Mouse (Mus musculus) cerebral cortex, adult 2 months (tissue): ENCODE measurements around the gene Car11.

ENCODE experiments used
- WGBS: fragments of 180-500 bp; shearing (Covaris S2); methylation state at CpG from one replicate; pipeline ENCODE4 v1.1.7; 2018; 5-methylcytosine and 5-hydroxymethylcytosine counted together

Car11 gene

DNA sequence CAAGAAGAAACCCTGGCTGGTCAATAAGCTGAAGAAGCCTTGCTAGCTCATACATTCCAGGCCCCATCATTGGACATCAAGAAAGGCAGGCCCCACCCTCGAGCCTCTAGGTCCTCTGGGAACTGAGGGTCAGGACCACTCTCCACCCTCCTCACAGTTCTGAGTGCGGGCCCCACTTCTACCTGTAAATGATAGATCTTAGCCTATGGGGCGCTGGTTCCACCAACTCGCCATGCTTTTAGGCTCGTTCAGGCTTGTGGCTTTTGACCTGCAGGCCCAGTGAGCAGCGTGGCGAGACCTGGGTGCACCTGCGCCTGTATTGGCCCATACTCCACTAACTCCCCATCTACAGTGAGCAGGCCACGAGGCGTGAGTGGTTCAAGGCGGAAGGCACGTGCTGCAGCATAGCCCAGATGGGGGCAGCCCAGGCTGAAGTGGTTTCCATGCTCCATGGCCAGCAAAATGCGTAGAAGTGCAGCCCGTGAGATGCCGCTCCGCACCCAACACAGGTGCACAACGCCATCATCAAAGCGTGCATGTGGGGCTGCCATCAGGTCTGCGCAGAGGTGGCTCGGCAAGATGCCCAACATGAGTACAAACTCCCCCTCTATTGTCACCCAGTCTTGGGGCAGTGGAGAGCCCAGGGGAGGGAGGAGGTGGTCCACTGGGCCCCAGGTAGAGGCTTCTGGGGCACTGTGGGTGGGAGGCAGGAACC, 11.0 kb downstream of the Car11 start:
- 75% methylated on average over 20 of the region's 20 CpGs for WGBS

GRCm38 (mm10) chr7:45711316-45712021, 11.8 kb downstream of the Car11 start:
- 71% methylated on average over 24 of the region's 24 CpGs for WGBS

- 86% methylated on average over 21 of the region's 21 CpGs for WGBS
These were observed 12.5 kb downstream of the Car11 start for GRCm38 (mm10) chr7:45712022-45712757.

DNA sequence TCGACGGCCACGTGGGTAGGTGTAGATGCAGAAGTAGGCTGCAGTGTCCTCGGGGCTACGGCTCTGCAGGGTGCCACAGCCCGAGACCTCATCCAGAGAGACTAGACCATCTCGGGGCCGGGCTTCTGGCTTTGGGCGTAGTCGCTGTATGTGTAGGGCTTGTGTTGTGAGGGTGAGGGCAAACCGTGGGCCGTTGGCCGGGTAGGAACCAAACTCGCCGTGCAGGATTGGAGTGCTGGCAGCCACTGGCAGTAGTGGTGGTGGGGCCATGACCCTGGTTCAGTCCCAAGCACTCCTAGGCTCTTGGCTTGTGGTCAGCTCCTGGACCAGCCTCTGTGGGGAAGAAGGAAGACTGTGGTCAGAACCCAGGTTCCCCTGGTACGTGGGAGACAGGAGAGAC, 13.8 kb downstream of the Car11 start:
- 90% methylated on average over 16 of the region's 16 CpGs for WGBS

DNA sequence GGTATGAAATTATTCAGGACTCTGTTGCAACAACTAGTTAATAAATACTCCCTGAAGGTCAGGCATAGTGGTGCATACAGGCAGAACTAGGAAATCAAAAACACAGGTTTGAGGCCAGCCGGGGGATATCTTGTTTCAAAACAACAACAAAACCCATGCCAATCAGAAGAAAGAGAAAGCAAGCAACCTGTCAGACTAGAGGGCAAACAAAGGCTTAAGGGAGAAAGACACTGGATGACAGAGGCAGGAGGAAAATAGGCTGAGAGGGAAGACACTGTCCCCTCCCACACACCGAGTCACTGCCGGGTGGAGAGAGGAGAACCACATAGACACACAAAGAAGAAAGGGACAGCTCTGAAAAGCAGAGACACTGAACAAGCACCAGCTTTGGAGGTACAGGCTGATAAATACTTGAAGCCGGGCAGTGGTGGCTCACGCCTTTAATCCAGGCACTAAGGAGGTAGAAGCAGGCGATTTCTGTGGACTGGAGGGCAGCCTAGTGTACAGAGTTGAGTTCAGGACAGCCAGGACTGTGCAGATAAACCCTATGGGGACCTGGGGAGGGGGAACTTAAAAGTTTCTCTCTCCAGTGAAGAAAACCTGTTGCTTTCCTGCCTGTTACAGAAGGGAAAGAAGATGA, 14.4 kb downstream of the Car11 start:
- WGBS = 56% methylated on average over 6 of the region's 6 CpGs

GRCm38 (mm10) chr7:45714630-45715089, 15.0 kb downstream of the Car11 start:
- 8% methylated on average over 14 of the region's 14 CpGs for WGBS

DNA sequence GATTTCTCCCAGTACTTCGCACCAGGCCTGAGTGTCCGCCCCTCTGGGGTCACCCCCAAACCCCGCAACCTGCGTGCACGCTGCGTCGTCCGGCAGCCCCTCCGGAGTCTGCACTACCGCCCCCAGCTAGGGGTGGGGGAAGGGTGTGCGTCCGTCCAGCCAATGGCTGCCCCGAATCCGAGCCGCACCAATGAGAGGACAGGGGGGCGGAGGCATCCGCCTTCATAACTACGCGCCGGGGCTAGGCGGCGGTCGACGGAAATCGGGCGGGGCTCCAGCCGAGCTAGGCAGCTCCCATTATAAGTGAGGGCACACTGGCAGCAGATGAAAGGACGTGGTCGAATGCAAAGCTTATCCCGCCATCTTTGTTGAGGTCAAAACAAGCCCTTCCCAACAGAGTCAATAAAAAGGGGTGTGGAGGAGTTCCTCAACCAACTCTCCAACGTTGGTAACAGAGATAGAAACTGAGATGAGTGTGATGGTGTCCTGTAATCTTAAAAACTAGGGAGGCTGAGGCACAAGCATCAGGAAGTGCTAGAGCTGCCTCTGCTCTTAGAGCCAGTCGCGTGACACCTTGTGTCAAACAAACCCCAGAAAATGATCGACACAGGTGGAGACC, 15.6 kb downstream of the Car11 start, which contains the start of gene Rpl18:
Gene Rpl18, plus strand, starts transcription at position 368 of the 619 bp plus-strand sequence.
- 6% methylated on average over 34 of the region's 34 CpGs for WGBS

DNA sequence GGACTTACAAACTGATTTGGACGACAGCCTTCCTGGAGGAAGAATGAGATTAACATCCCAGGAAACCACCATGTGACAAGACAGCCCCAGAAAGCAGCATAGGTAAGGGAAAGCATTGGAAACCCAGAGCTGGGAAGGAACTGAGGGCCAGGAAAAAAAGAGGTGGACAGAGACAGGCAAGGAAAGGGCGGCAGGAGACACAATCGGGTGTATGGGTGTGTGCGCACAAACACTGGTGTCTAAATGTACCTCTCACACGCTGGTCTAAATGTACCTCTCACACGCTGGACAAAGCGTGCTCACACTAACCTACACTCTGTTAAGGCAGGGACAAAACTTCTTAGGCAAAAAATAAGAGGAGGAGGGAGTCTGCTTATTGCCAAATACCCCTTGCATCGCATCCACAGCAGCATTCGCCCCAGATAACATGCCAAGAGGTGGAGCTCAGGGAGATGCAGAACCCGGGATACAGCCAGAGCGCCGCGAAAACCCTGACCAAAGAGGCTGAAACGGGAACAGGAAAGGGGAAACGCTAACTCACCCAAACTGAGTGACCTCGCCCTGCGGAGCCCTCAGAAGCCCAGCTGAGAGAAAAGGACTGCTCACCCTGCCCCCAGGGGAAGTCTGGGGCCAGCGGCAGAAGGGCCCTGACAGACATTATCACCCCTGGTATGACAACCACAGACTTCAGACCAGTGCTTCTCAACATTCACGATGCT, 16.3 kb downstream of the Car11 start:
- 77% methylated on average over 19 of the region's 19 CpGs for WGBS

DNA sequence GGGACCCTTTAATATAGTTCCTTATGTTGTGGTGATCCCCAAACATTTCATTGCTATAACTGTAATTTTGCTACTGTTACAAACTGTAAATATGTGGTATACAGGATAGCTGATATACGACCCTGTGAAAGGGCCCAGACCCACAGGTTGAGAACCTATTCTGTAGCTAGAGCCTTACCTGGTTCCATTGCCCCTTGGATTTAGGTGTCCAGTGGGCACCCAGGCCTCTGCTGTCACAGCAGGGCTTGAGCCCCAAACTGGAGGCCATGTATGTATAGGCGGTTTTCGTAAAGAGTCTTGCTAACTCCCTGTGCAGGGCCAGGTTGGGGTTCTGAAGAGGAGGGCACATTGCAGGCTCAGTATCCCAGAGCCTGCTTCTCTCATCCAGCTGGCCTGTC, 16.8 kb downstream of the Car11 start:
- WGBS = 86% methylated on average over 3 of the region's 3 CpGs

- 5% methylated on average over 31 of the region's 31 CpGs for WGBS
These were observed 17.6 kb downstream of the Car11 start for GRCm38 (mm10) chr7:45716952-45717917.

GRCm38 (mm10) chr7:45717918-45718297, 18.3 kb downstream of the Car11 start, which contains the start of gene Sphk2:
Sphk2 (minus strand) TSS chr7:45718002.
- WGBS = under 1% methylated on average over 41 of the region's 41 CpGs

DNA sequence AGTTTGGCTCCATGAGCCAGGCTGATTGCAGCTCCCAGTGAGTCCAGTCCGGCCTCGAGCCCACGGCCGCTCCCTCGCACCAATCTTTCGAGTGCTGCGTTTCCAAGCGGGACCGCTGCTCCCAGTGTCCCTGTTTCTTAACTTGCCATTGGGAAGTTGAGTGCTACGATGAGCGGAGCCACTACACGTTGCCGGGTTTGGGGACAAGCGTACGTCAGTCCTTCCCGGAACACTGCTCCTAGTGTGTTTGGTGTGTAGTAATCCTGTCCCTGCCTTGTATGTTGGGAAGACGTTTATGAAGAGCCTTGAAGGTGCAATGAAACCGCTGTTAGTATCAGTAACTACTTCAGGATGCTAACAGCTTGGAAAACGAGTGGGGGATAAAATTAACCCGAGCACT, 18.7 kb downstream of the Car11 start:
- WGBS = under 1% methylated on average over 20 of the region's 20 CpGs

- 83% methylated on average over 10 of the region's 10 CpGs for WGBS
These were observed 19.5 kb downstream of the Car11 start for GRCm38 (mm10) chr7:45719180-45719579.

GRCm38 (mm10) chr7:45719738-45720412, 20.2 kb downstream of the Car11 start:
- 86% methylated on average over 16 of the region's 16 CpGs for WGBS

DNA sequence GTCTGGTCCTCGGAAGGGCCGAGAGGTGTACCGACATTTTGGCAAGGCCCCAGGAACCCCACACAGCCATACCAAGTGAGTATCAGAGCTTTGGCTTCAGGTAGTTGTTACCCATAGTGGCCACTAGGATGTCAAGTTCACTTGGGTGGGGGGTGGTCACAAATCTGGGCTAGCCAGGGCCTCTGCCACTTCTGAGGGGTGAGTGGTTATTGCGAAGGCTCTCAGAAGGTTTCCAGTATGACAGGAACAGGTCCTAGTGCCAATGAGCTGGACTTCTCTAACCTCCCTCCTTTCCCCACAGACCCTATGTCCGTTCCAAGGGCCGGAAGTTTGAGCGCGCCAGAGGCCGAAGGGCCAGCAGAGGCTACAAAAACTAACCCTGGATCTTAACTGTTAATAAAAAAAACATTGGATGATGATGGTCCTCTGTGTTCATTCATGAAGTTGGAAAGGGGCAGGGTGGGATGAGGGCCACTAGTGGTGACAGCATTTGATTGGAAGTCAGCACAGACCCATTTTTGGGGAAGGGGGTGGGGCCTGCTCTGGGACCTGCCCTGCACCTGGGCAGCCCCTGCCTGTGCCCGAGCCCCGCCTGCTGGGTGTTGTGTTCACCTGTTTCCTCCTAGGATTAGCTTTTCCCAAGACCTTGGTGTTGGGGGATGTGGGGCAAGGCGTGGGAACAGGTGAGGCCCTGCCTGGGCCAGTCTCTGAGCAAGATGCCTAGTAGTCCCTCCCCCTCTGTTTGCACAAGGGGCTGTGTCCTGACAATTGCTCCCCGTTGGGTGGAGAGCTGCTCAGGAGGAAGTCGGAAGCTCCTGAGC, 21.0 kb downstream of the Car11 start, which contains the start of gene Fam83e:
Gene Fam83e, plus strand, starts transcription at position 800 of the 821 bp plus-strand sequence.
- WGBS = 81% methylated on average over 14 of the region's 14 CpGs

DNA sequence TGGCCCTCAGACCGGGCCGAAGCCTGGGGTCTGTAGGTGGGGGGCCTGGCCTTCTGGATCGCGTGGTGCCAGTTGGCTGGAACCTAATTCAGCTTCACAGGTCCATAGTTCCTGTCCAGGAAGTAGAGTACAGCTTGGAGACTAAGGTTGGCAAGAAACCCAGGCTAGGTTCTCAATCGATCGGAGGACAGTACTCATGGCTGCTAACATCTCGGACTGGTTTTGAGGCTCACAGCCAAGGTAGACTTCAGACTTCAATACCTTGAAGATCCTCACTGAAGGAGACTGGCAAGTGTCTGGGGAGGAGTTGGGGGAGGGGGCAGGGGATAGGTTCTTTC, 21.6 kb downstream of the Car11 start:
- 66% methylated on average over 7 of the region's 7 CpGs for WGBS

GRCm38 (mm10) chr7:45721642-45722347, 22.2 kb downstream of the Car11 start:
- 68% methylated on average over 13 of the region's 13 CpGs for WGBS

GRCm38 (mm10) chr7:45722348-45722713, 22.7 kb downstream of the Car11 start:
- 74% methylated on average over 13 of the region's 13 CpGs for WGBS
